Mouse (Mus musculus) intestine, embryonic 14.5 days (tissue): ENCODE data around the gene Mrpl14. TPM values are rescaled to one million over a fixed set of nuclear protein-coding genes. Genes with fewer than 3 reads are reported as not detected.
A peak's percentile ranks its signal among the peaks of the same experiment; 100 is the strongest.

Source experiments
- ATAC-seq: fragments of 200-750 bp; cut with Nextera tagmentation; replicated peaks from 2 replicates; pipeline ENCODE4 v1.8.0; 2017; ENCODE audit warnings: low read depth, moderate number of reproducible peaks, moderate TSS enrichment, moderate library complexity; ENCODE audit not compliant: low FRiP score, low TSS enrichment
- DNase-seq: peaks from one replicate; pipeline ENCODE4 v3.0.0-alpha.2; 2018; ENCODE audit warnings: low spot score
- H3K27ac ChIP-seq: fragments of 300-500 bp; sonication (generic); 2 replicates; pipeline ENCODE4 v1.5.1; 2014; ENCODE audit warnings: low read depth, mild to moderate bottlenecking, control low read depth
- H3K27me3 ChIP-seq: fragments of 300-500 bp; sonication (generic); replicated peaks from 2 replicates; pipeline ENCODE4 v1.6.1; 2014; ENCODE audit warnings: low read length, control low read depth; ENCODE audit not compliant: control insufficient read depth, insufficient read depth
- H3K36me3 ChIP-seq: fragments of 300-500 bp; sonication (generic); 2 replicates; pipeline ENCODE4 v1.6.1; 2014; ENCODE audit warnings: low read length, control low read depth; ENCODE audit not compliant: control insufficient read depth, insufficient read depth
- H3K4me1 ChIP-seq: fragments of 300-500 bp; sonication (generic); replicated peaks from 2 replicates; pipeline ENCODE4 v1.6.1; 2014; ENCODE audit warnings: low read length, control low read depth, mixed read lengths; ENCODE audit not compliant: control insufficient read depth, insufficient read depth
- H3K4me2 ChIP-seq: fragments of 300-500 bp; sonication (generic); 2 replicates; pipeline ENCODE4 v1.6.1; 2014; ENCODE audit warnings: low read length
- H3K4me3 ChIP-seq: fragments of 300-500 bp; sonication (generic); 2 replicates; pipeline ENCODE4 v1.5.1; 2014; ENCODE audit warnings: low read depth, low read length, control low read depth, mixed read lengths
- H3K9ac ChIP-seq: fragments of 300-500 bp; sonication (generic); 2 replicates; pipeline ENCODE4 v1.6.1; 2014; ENCODE audit warnings: mild to moderate bottlenecking, low read length
- H3K9me3 ChIP-seq: fragments of 300-500 bp; sonication (generic); 2 replicates; pipeline ENCODE4 v1.6.1; 2016; ENCODE audit warnings: low read length, control low read depth; ENCODE audit not compliant: control insufficient read depth
- WGBS: fragments of 180-500 bp; shearing (Covaris S2); extraction: QIAGEN DNeasy Blood & Tissue Kit; methylation state at CpG from one replicate; pipeline ENCODE4 v1.1.7; 2014; 5-methylcytosine and 5-hydroxymethylcytosine counted together
- polyA plus RNA-seq: library from polyadenylated mRNA; unstranded; fragments of >200 nt; fragmentation: Nextera tagmentation; extraction: Ambion mirVana; gene quantifications from 2 replicates; pipeline ENCODE4 v1.2.1, GENCODE M21; 2014

The Mrpl14 gene
- polyA plus RNA-seq, 1 experiment from 2014 or later = 173 TPM

- peaks cover 50% of the 10 kb centered on the region for H3K36me3 ChIP-seq
- H3K4me2 ChIP-seq = peak overlapping the region; percentile 15; the same call in 1 of the 2 replicates
- 0 out of 2 replicates have a peak, but pooled peaks cover 3% of the 10 kb centered on the region for H3K4me1 ChIP-seq
- 32% methylated on average over 27 of the region's 27 CpGs for WGBS
- no peaks in the 10 kb centered on the region for H3K9me3 ChIP-seq
- H3K4me3 ChIP-seq = no peak overlapping the region
- no peaks in the 10 kb centered on the region for H3K27me3 ChIP-seq
- peak; percentile 93 for DNase-seq
- H3K27ac ChIP-seq = no peak overlapping the region
- no peak overlapping the region for H3K9ac ChIP-seq
- peak; percentile 47 for ATAC-seq
Observed at GRCm38 (mm10) chr17:45663106-45663919, 22.8 kb upstream of the Mrpl14 start.

GRCm38 (mm10) chr17:45664608-45665007 lies 21.5 kb upstream of the Mrpl14 start:
- Histone ChIP-seq H3K4me3 (no peak overlapping the region), H3K4me1 (0 out of 2 replicates have a peak, but pooled peaks cover 3% of the 10 kb centered on the region), H3K9ac (no peak overlapping the region), H3K4me2 (no peak overlapping the region), H3K27me3 (no peaks in the 10 kb centered on the region), H3K36me3 (peaks cover 62% of the 10 kb centered on the region), H3K27ac (no peak overlapping the region), H3K9me3 (no peaks in the 10 kb centered on the region)
- DNase-seq = no peak
- WGBS = 87% methylated on average over 13 of the region's 13 CpGs
- no peak for ATAC-seq

GRCm38 (mm10) chr17:45666091-45666490 lies 20.0 kb upstream of the Mrpl14 start:
- H3K36me3 ChIP-seq = peaks cover 72% of the 10 kb centered on the region
- H3K27ac ChIP-seq = no peak overlapping the region
- H3K9me3 ChIP-seq = no peaks in the 10 kb centered on the region
- H3K4me3 ChIP-seq = no peak overlapping the region
- ATAC-seq = no peak
- H3K27me3 ChIP-seq = no peaks in the 10 kb centered on the region
- 0 out of 2 replicates have a peak, but pooled peaks cover 3% of the 10 kb centered on the region for H3K4me1 ChIP-seq
- no peak for DNase-seq
- H3K4me2 ChIP-seq = no peak overlapping the region
- no peak overlapping the region for H3K9ac ChIP-seq
- WGBS = 75% methylated on average over 11 of the region's 11 CpGs

DNA sequence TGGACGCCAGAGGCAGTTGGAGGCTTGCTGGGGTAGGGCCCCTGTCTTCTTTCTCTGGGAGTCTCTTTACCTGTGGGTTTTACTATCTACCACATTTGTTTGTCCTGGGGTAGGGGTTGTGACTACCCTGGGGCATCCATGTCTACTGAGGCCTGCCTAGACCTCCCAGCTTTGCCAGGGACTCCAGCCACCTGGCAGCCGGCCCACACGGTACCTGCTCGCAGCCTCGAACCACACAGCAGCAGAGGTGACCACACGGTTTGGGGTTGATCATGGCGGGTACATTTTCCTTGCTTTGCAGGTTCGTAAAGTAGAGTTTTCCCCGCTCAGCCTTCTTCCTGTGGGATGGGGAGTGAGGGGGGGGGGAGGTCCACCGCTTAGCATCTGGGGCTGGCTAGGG lies 18.6 kb upstream of the Mrpl14 start:
- H3K4me3 ChIP-seq = no peak overlapping the region
- ATAC-seq (no peak), DNase-seq (no peak)
- no peaks in the 10 kb centered on the region for H3K27me3 ChIP-seq
- 84% methylated on average over 10 of the region's 10 CpGs for WGBS
- H3K9me3 ChIP-seq = no peaks in the 10 kb centered on the region
- 0 out of 2 replicates have a peak, but pooled peaks cover 3% of the 10 kb centered on the region for H3K4me1 ChIP-seq
- H3K9ac ChIP-seq = no peak overlapping the region
- peaks cover 73% of the 10 kb centered on the region for H3K36me3 ChIP-seq
- H3K27ac ChIP-seq = no peak overlapping the region
- H3K4me2 ChIP-seq = no peak overlapping the region

- ATAC-seq (no peak), DNase-seq (no peak)
- no peaks in the 10 kb centered on the region for H3K9me3 ChIP-seq
- WGBS = 90% methylated on average over 10 of the region's 10 CpGs
- 0 out of 2 replicates have a peak, but pooled peaks cover 3% of the 10 kb centered on the region for H3K4me1 ChIP-seq
- H3K27ac ChIP-seq = no peak overlapping the region
- H3K36me3 ChIP-seq = peaks cover 75% of the 10 kb centered on the region
- no peaks in the 10 kb centered on the region for H3K27me3 ChIP-seq
- no peak overlapping the region for H3K9ac ChIP-seq
- no peak overlapping the region for H3K4me3 ChIP-seq
- H3K4me2 ChIP-seq = no peak overlapping the region
Observed at GRCm38 (mm10) chr17:45667986-45668385, 18.1 kb upstream of the Mrpl14 start.

DNA sequence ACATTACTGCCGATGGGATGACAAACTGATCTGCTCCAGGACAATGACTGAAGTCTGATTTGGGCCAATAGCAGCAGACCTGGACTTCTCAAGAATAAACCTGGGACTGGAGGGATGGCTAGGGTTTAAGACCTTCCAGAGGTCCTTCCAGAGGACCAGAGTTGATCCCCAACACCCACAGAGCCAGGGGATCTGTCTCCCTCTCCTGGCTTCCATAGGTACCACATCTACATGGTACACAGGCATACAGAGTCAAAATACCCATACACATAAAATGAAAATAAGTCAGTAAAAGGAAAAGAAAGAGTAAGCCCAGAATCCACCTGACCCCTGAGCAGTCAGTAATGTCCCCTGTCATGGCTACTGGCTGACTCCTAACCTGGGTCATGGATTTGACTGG lies 14.3 kb upstream of the Mrpl14 start:
- DNase-seq = no peak
- Histone ChIP-seq H3K27ac (no peak overlapping the region), H3K36me3 (peaks cover 87% of the 10 kb centered on the region), H3K4me1 (no peaks in the 10 kb centered on the region), H3K4me3 (no peak overlapping the region), H3K9ac (no peak overlapping the region), H3K27me3 (no peaks in the 10 kb centered on the region), H3K9me3 (no peaks in the 10 kb centered on the region), H3K4me2 (no peak overlapping the region)
- ATAC-seq = no peak
- WGBS = 91% methylated on average over 1 of the region's 1 CpGs

- DNase-seq = no peak
- no peaks in the 10 kb centered on the region for H3K27me3 ChIP-seq
- ATAC-seq = no peak
- H3K4me2 ChIP-seq = no peak overlapping the region
- peaks cover 90% of the 10 kb centered on the region for H3K36me3 ChIP-seq
- no peak overlapping the region for H3K9ac ChIP-seq
- no peaks in the 10 kb centered on the region for H3K9me3 ChIP-seq
- H3K27ac ChIP-seq = no peak overlapping the region
- WGBS = 94% methylated on average over 2 of the region's 2 CpGs
- no peak overlapping the region for H3K4me3 ChIP-seq
- H3K4me1 ChIP-seq = no peaks in the 10 kb centered on the region
Observed at GRCm38 (mm10) chr17:45672598-45672997, 13.5 kb upstream of the Mrpl14 start.

GRCm38 (mm10) chr17:45678106-45678505 lies 8.0 kb upstream of the Mrpl14 start:
- Histone ChIP-seq H3K27ac (no peak overlapping the region), H3K4me2 (no peak overlapping the region), H3K9ac (no peak overlapping the region), H3K4me1 (no peaks in the 10 kb centered on the region; the same call in 1 of the 2 replicates), H3K27me3 (no peaks in the 10 kb centered on the region), H3K4me3 (no peak overlapping the region), H3K36me3 (peaks cover 42% of the 10 kb centered on the region), H3K9me3 (no peaks in the 10 kb centered on the region)
- ATAC-seq (no peak), DNase-seq (peak; percentile 90)
- WGBS = 23% methylated on average over 7 of the region's 7 CpGs
